Mouse (Mus musculus) intestine, postnatal 0 days (tissue): ENCODE measurements around the gene Mansc1. TPM values are rescaled to one million over a fixed set of nuclear protein-coding genes. Genes with fewer than 3 reads are reported as not detected.

ENCODE experiments used
- ATAC-seq: fragments of 200-750 bp; cut with Nextera tagmentation; 2 replicates; pipeline ENCODE4 v1.8.0; 2017; ENCODE audit warnings: mild to moderate bottlenecking, moderate TSS enrichment, moderate library complexity
- H3K27ac ChIP-seq: fragments of 300-500 bp; sonication (generic); 2 replicates; pipeline ENCODE4 v1.5.1; 2014; ENCODE audit warnings: mild to moderate bottlenecking, low read depth, low read length, moderate library complexity
- H3K27me3 ChIP-seq: fragments of 300-500 bp; sonication (generic); replicated peaks from 2 replicates; pipeline ENCODE4 v1.6.1; 2014; ENCODE audit warnings: low read length, mixed read lengths; ENCODE audit not compliant: control insufficient read depth, insufficient read depth
- H3K36me3 ChIP-seq: fragments of 300-500 bp; sonication (generic); 2 replicates; pipeline ENCODE4 v1.6.1; 2014; ENCODE audit warnings: mild to moderate bottlenecking, moderate library complexity; ENCODE audit not compliant: control insufficient read depth, insufficient read depth
- H3K4me1 ChIP-seq: fragments of 300-500 bp; sonication (generic); replicated peaks from 2 replicates; pipeline ENCODE4 v1.6.1; 2014; ENCODE audit warnings: antibody characterized with exemption, low read length, mixed read lengths; ENCODE audit not compliant: control insufficient read depth, insufficient read depth
- H3K4me2 ChIP-seq: fragments of 300-500 bp; sonication (generic); replicated peaks from 2 replicates; pipeline ENCODE4 v1.6.1; 2014; ENCODE audit warnings: low read depth, mild to moderate bottlenecking, moderate library complexity
- H3K4me3 ChIP-seq: fragments of 300-500 bp; sonication (generic); 2 replicates; pipeline ENCODE4 v1.5.1; 2014; ENCODE audit warnings: low read depth, low read length
- H3K9ac ChIP-seq: fragments of 300-500 bp; sonication (generic); 2 replicates; pipeline ENCODE4 v1.6.1; 2014; ENCODE audit warnings: mild to moderate bottlenecking, low read depth, low read length
- H3K9me3 ChIP-seq: fragments of 300-500 bp; sonication (generic); 2 replicates; pipeline ENCODE4 v1.6.1; 2016; ENCODE audit warnings: mixed run types; ENCODE audit not compliant: control insufficient read depth
- CTCF ChIP-seq: sonication (generic); IDR thresholded peaks from 2 replicates; pipeline ENCODE4 v1.5.1; 2016; ENCODE audit warnings: low read depth, mild to moderate bottlenecking, control low read depth, antibody characterized with exemption, moderate library complexity
- WGBS: fragments of 180-500 bp; shearing (Covaris S2); extraction: QIAGEN DNeasy Blood & Tissue Kit; methylation state at CpG from one replicate; pipeline ENCODE4 v1.1.7; 2014; 5-methylcytosine and 5-hydroxymethylcytosine counted together
- polyA plus RNA-seq: library from polyadenylated mRNA; unstranded; fragments of >200 nt; fragmentation: Nextera tagmentation; extraction: Ambion mirVana; gene quantifications from 2 replicates; pipeline ENCODE4 v1.2.1, GENCODE M21; 2015

Mansc1 gene
- polyA plus RNA-seq, 1 experiment from 2014 or later: 6.5 TPM

GRCm38 (mm10) chr6:134605196-134605595, 27.1 kb downstream of the Mansc1 start:
- no peaks in the 10 kb centered on the region for H3K36me3 ChIP-seq
- 94% methylated on average over 3 of the region's 3 CpGs for WGBS
- H3K9me3 ChIP-seq: no peaks in the 10 kb centered on the region
- H3K27me3 ChIP-seq: no peaks in the 10 kb centered on the region
- H3K4me2 ChIP-seq: no peak overlapping the region
- H3K9ac ChIP-seq: no peak overlapping the region
- 0 out of 2 replicates have a peak, but pooled peaks cover 3% of the 10 kb centered on the region for H3K4me1 ChIP-seq
- no peak for ATAC-seq
- no peak overlapping the region for H3K4me3 ChIP-seq
- no peak overlapping the region for H3K27ac ChIP-seq
- no peak for TF ChIP-seq CTCF

DNA sequence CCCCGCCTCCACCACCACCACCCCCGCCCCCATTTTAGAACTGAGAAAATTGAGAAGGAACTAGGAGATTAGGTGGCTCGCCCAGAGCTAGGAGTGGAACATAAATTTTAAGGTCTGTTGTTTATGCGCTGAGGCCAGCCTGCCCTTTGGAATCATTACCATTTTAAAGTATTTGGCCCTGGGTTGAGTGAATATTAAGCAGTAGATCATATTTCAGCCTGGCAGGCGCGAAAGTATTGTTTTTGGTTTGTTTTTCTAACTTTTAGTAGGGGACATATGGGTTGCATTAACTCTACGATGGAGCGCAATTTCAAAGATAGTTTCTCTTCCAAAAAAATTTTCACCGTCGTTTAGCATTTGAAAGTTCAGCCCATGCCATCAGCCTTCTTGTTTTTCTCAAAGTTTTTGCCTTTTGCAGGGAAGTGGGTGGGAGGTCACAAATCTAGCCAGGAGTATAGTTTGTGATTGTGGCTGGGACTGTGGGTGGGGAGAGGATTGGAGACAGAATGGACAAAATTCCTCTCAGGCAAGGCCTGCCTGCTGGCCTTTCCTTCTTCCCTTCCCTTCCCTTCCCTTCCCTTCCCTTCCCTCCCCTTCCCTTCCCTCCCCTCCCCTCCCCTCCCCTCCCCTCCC, 29.8 kb downstream of the Mansc1 start:
- Histone ChIP-seq H3K4me3 (no peak overlapping the region), H3K9ac (no peak overlapping the region), H3K36me3 (no peaks in the 10 kb centered on the region), H3K27ac (no peak overlapping the region), H3K27me3 (no peaks in the 10 kb centered on the region), H3K9me3 (no peaks in the 10 kb centered on the region), H3K4me1 (0 out of 2 replicates have a peak, but pooled peaks cover 3% of the 10 kb centered on the region), H3K4me2 (no peak overlapping the region)
- no peak for TF ChIP-seq CTCF
- no peak for ATAC-seq
- WGBS: 43% methylated on average over 10 of the region's 10 CpGs

DNA sequence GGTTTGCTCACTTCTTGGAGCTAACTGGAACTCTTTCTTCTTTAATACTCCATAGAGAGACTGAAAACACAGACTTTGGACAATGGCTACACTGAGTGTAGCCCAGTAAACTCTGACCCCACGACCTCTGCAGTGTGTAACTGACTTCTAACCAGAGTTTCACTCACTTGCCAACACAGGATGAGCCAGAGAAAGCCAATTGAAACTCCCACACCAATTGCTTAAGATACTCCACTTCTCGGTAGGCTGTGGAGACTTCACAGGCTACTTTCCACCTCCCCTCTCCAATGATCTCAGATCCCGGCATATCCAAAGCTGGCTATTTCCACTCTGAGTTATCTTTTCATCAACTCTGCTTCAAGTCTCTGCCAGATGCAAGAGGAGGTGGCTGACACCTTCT, 30.5 kb downstream of the Mansc1 start:
- ATAC-seq: no peak
- Histone ChIP-seq H3K27ac (no peak overlapping the region), H3K9ac (no peak overlapping the region), H3K4me1 (0 out of 2 replicates have a peak, but pooled peaks cover 3% of the 10 kb centered on the region), H3K4me2 (no peak overlapping the region), H3K4me3 (no peak overlapping the region), H3K27me3 (no peaks in the 10 kb centered on the region), H3K36me3 (no peaks in the 10 kb centered on the region), H3K9me3 (no peaks in the 10 kb centered on the region)
- WGBS: 41% methylated on average over 3 of the region's 3 CpGs
- TF ChIP-seq CTCF: no peak

DNA sequence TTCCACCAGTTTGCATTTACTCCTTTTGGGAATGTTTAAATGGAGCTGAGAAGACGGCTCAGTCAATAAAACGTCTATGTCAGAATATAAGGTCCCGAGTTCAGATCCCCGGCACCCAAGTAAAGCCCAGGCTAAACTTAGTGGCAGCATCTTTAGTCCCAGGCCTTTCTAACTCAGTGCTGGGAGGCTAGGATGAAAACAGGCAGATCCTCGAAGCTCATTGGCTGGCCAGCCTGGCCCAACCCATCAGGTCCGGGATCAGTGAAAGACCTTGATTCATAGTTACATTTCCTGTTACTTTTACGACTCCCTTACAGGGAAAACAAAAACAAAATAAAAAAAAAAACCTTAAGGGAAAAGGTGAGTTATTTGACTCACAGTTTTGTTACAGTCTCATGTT, 31.2 kb downstream of the Mansc1 start:
- no peaks in the 10 kb centered on the region for H3K27me3 ChIP-seq
- H3K9ac ChIP-seq: no peak overlapping the region
- 60% methylated on average over 7 of the region's 7 CpGs for WGBS
- H3K27ac ChIP-seq: no peak overlapping the region
- H3K9me3 ChIP-seq: no peaks in the 10 kb centered on the region
- TF ChIP-seq CTCF: no peak
- 0 out of 2 replicates have a peak, but pooled peaks cover 3% of the 10 kb centered on the region for H3K4me1 ChIP-seq
- H3K36me3 ChIP-seq: no peaks in the 10 kb centered on the region
- ATAC-seq: no peak
- H3K4me3 ChIP-seq: no peak overlapping the region
- H3K4me2 ChIP-seq: no peak overlapping the region

DNA sequence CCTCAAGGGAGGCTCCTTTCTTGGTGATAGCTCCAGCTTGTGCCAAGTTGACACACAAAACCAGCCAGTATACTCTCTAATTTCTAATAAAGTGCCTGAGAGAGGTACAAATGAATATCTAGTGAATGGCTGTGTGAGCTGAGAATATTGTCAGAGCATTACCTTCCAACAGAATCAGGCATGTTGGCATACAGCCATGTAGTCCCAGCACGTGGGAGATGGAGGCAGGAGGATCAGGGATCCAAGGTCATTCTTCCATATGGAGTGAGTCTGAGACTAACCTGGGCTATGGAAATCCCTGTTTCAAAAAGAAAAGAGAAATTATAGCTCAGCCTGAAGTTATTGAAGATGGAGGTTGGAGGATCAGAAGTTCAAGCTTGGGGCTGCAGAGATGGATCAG, 33.0 kb downstream of the Mansc1 start:
- Histone ChIP-seq H3K4me3 (no peak overlapping the region), H3K27me3 (no peaks in the 10 kb centered on the region), H3K9ac (no peak overlapping the region), H3K9me3 (no peaks in the 10 kb centered on the region), H3K4me2 (no peak overlapping the region), H3K36me3 (no peaks in the 10 kb centered on the region), H3K27ac (no peak overlapping the region), H3K4me1 (0 out of 2 replicates have a peak, but pooled peaks cover 3% of the 10 kb centered on the region)
- TF ChIP-seq CTCF: no peak
- no peak for ATAC-seq
- WGBS: 35% methylated on average over 1 of the region's 1 CpGs

- Histone ChIP-seq H3K36me3 (no peaks in the 10 kb centered on the region), H3K9ac (no peak overlapping the region), H3K4me1 (0 out of 2 replicates have a peak, but pooled peaks cover 3% of the 10 kb centered on the region), H3K27ac (no peak overlapping the region), H3K4me3 (no peak overlapping the region), H3K27me3 (no peaks in the 10 kb centered on the region), H3K4me2 (no peak overlapping the region), H3K9me3 (no peaks in the 10 kb centered on the region)
- TF ChIP-seq CTCF: no peak
- no peak for ATAC-seq
- WGBS: 52% methylated on average over 6 of the region's 6 CpGs
Observed at GRCm38 (mm10) chr6:134597651-134598229, 34.5 kb downstream of the Mansc1 start.
